Mouse (Mus musculus): ENCODE data around the gene Mbnl1. TPM values are rescaled to one million over a fixed set of nuclear protein-coding genes. Genes with fewer than 3 reads are reported as not detected.

The Mbnl1 gene
- total and polyA plus RNA-seq, 2 experiments from 2014 or later, result 70.8 to 94.9 TPM

DNA sequence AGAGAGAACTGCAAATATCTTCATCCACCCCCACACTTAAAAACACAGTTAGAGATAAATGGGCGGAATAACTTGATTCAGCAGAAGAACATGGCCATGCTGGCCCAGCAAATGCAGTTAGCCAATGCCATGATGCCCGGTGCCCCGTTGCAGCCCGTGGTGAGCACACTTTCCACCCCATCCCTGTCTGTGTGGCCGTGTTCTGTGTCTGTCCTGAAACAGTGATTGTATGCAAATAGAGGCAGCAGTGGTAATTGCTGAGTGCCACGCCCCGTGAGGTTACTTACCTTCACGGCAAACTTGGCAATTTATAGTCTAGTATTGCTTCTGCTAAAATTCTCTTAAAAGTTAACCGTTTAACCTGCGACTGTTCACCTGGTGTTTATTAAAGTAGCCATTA is 123.0 kb downstream of the Mbnl1 start:
- ATAC-seq (ENCODE audit: insufficient read depth, low read depth) (no peak), DNase-seq (ENCODE audit: low spot score) (no peak)
- no peaks in the 10 kb centered on the region for H3K9me3 ChIP-seq (replicated peaks; ENCODE audit: control insufficient read depth, low read length)
- WGBS, result 86% methylated on average over 10 of the region's 10 CpGs
- H3K9ac ChIP-seq (replicated peaks; ENCODE audit: low read depth, low read length), result no peak overlapping the region
- 0 out of 2 replicates have a peak, but pooled peaks cover 4% of the 10 kb centered on the region for H3K36me3 ChIP-seq (replicated peaks; ENCODE audit: control insufficient read depth, insufficient read depth, low read length)
- H3K4me3 ChIP-seq (ENCODE audit: low read depth, low read length), result no peak overlapping the region
- H3K27me3 ChIP-seq (ENCODE audit: control insufficient read depth, insufficient read depth, low read length), result no peaks in the 10 kb centered on the region
- peaks cover 17% of the 10 kb centered on the region; the same call in 1 of the 2 replicates for H3K4me1 ChIP-seq (ENCODE audit: control insufficient read depth, insufficient read depth)
- no peak for TF ChIP-seq CTCF (IDR thresholded peaks at IDR 0.05; ENCODE audit: low read depth)
- no peak for TF ChIP-seq EP300 (IDR thresholded peaks at IDR 0.05; ENCODE audit: low read depth)
- H3K27ac ChIP-seq (ENCODE audit: low read depth), result no peak overlapping the region
- H3K4me2 ChIP-seq (ENCODE audit: low read depth, low read length), result no peak overlapping the region

DNA sequence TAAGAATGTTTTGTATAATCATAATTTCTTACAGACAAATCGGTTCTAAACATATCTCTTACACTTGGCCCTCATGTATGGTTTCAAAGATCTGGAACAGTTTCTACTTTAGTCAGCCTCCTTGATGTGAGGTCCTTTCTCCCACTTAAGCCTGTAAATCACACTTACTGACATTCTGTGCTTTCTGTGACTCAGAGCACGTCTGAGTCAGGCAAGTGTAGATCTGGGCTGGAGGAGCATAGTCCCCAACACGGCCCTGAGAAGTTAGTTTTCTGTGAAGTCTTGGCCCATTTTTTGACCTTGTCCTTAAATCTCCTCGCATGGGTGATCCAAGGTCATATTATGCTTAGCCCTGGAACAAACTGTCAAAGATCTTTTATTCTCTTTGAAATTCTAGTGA is 124.4 kb downstream of the Mbnl1 start:
- WGBS, result 45% methylated on average over 4 of the region's 4 CpGs
- TF ChIP-seq CTCF (IDR thresholded peaks at IDR 0.05; ENCODE audit: low read depth), result no peak

DNA sequence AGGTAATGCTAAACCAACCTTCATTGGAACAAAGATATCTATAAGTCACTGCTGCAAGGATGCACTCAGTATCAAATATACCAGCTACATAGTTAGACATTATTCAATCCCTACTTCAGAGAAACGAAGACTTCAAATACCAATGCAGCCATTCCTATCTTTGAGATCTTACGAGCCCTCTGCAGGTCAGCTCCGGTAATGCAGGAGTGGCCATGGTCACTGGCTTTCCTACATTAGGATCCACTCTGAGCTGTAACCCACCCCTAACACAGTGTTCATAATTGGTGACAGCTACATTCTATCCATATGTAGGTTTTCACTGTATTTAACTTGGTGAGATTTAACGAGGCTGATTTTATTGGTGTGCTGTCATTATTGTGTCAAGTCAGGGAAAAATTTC is 129.1 kb downstream of the Mbnl1 start:
- Histone ChIP-seq H3K9ac (replicated peaks; ENCODE audit: low read depth, low read length) (no peak overlapping the region), H3K27me3 (ENCODE audit: control insufficient read depth, insufficient read depth, low read length) (no peaks in the 10 kb centered on the region), H3K9me3 (replicated peaks; ENCODE audit: control insufficient read depth, low read length) (no peaks in the 10 kb centered on the region), H3K4me1 (ENCODE audit: control insufficient read depth, insufficient read depth) (peaks cover 18% of the 10 kb centered on the region), H3K27ac (ENCODE audit: low read depth) (no peak overlapping the region), H3K4me3 (ENCODE audit: low read depth, low read length) (no peak overlapping the region), H3K4me2 (ENCODE audit: low read depth, low read length) (no peak overlapping the region), H3K36me3 (replicated peaks; ENCODE audit: control insufficient read depth, insufficient read depth, low read length) (peaks cover 12% of the 10 kb centered on the region; the same call in 1 of the 2 replicates)
- TF ChIP-seq EP300 (IDR thresholded peaks at IDR 0.05; ENCODE audit: low read depth), result no peak
- TF ChIP-seq CTCF (IDR thresholded peaks at IDR 0.05; ENCODE audit: low read depth), result peak; percentile 83
- 27% methylated on average over 4 of the region's 4 CpGs for WGBS
- ATAC-seq (ENCODE audit: insufficient read depth, low read depth) (peak; percentile 44; the same call in 1 of the 2 replicates), DNase-seq (ENCODE audit: low spot score) (peak; percentile 59)

More for the DNA sequence above, 124.4 kb downstream of the Mbnl1 start:
- no peaks in the 10 kb centered on the region for H3K27me3 ChIP-seq (ENCODE audit: control insufficient read depth, insufficient read depth, low read length)
- H3K27ac ChIP-seq (ENCODE audit: low read depth), result no peak overlapping the region
- DNase-seq (ENCODE audit: low spot score) (no peak), ATAC-seq (ENCODE audit: insufficient read depth, low read depth) (no peak)
- no peak overlapping the region for H3K4me2 ChIP-seq (ENCODE audit: low read depth, low read length)
- H3K9ac ChIP-seq (replicated peaks; ENCODE audit: low read depth, low read length), result no peak overlapping the region
- H3K36me3 ChIP-seq (replicated peaks; ENCODE audit: control insufficient read depth, insufficient read depth, low read length), result 0 out of 2 replicates have a peak, but pooled peaks cover 4% of the 10 kb centered on the region
- H3K9me3 ChIP-seq (replicated peaks; ENCODE audit: control insufficient read depth, low read length), result no peaks in the 10 kb centered on the region
- peaks cover 12% of the 10 kb centered on the region; the same call in 1 of the 2 replicates for H3K4me1 ChIP-seq (ENCODE audit: control insufficient read depth, insufficient read depth)
- H3K4me3 ChIP-seq (ENCODE audit: low read depth, low read length), result no peak overlapping the region

- Histone ChIP-seq H3K9me3 (replicated peaks; ENCODE audit: control insufficient read depth, low read length) (no peaks in the 10 kb centered on the region), H3K27ac (ENCODE audit: low read depth) (peak overlapping the region; percentile 5; the same call in 1 of the 2 replicates), H3K4me2 (ENCODE audit: low read depth, low read length) (no peak overlapping the region), H3K4me3 (ENCODE audit: low read depth, low read length) (no peak overlapping the region), H3K36me3 (replicated peaks; ENCODE audit: control insufficient read depth, insufficient read depth, low read length) (peaks cover 7% of the 10 kb centered on the region; the same call in 1 of the 2 replicates), H3K9ac (replicated peaks; ENCODE audit: low read depth, low read length) (no peak overlapping the region), H3K27me3 (ENCODE audit: control insufficient read depth, insufficient read depth, low read length) (no peaks in the 10 kb centered on the region), H3K4me1 (ENCODE audit: control insufficient read depth, insufficient read depth) (peaks cover 18% of the 10 kb centered on the region)
- TF ChIP-seq CTCF (IDR thresholded peaks at IDR 0.05; ENCODE audit: low read depth) (no peak), EP300 (IDR thresholded peaks at IDR 0.05; ENCODE audit: low read depth) (0 out of 2 replicates have a peak, but pooled peaks have one; percentile 19)
- ATAC-seq (ENCODE audit: insufficient read depth, low read depth), result peak; percentile 60
- no peak for DNase-seq (ENCODE audit: low spot score)
- 28% methylated on average over 4 of the region's 4 CpGs for WGBS
Measured at GRCm38 (mm10) chr3:60602923-60603549, 130.4 kb downstream of the Mbnl1 start.

GRCm38 (mm10) chr3:60603637-60604036 is 131.0 kb downstream of the Mbnl1 start:
- Histone ChIP-seq H3K9ac (replicated peaks; ENCODE audit: low read depth, low read length) (no peak overlapping the region), H3K9me3 (replicated peaks; ENCODE audit: control insufficient read depth, low read length) (no peaks in the 10 kb centered on the region), H3K27ac (ENCODE audit: low read depth) (no peak overlapping the region), H3K27me3 (ENCODE audit: control insufficient read depth, insufficient read depth, low read length) (no peaks in the 10 kb centered on the region), H3K4me1 (ENCODE audit: control insufficient read depth, insufficient read depth) (peaks cover 18% of the 10 kb centered on the region), H3K4me2 (ENCODE audit: low read depth, low read length) (no peak overlapping the region), H3K36me3 (replicated peaks; ENCODE audit: control insufficient read depth, insufficient read depth, low read length) (peaks cover 7% of the 10 kb centered on the region; the same call in 1 of the 2 replicates), H3K4me3 (ENCODE audit: low read depth, low read length) (no peak overlapping the region)
- TF ChIP-seq EP300 (IDR thresholded peaks at IDR 0.05; ENCODE audit: low read depth) (no peak), CTCF (IDR thresholded peaks at IDR 0.05; ENCODE audit: low read depth) (no peak)
- 61% methylated on average over 4 of the region's 4 CpGs for WGBS
- ATAC-seq (ENCODE audit: insufficient read depth, low read depth) (no peak), DNase-seq (ENCODE audit: low spot score) (no peak)

Data from heart, postnatal 0 days (tissue).